Mouse (Mus musculus) layer of hippocampus, postnatal 10 days (tissue): ENCODE measurements around the gene Cyp17a1. TPM values are rescaled to one million over a fixed set of nuclear protein-coding genes. Genes with fewer than 3 reads are reported as not detected.

Source experiments
- DNase-seq, 2 experiments: peaks; one replicate each; pipeline ENCODE4 v3.0.0; 2021; ENCODE audit warnings: low spot score in 2 of 2
- total RNA-seq, 2 experiments: library from RNA; stranded (reverse); gene quantifications; 2 replicates each; pipeline ENCODE4 v1.2.3; 2021

Gene Cyp17a1
- total RNA-seq, 2 experiments from 2014 or later = not detected

DNA sequence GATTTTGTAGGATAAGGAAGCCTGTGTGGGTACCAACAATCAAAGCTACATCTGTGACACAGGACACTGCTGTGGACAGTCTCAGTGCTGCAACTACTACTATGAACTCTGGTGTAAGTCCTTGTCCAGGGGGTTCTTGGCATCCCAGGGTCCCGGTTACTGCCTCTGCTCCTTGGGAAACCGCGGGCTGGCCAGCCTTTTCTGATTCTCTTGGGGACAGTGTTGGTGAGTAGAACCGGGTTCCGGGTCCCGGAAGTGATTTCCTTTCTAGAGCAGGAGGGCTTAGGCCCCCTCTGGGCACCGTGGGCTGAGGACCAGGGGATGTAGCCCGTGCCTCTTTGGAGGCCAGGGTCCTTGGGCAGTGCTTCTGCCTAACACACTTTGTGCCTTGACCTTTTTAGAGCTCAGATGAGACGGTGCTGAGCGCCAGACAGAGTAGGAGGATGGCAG lies 28.6 kb downstream of the Cyp17a1 start:
- no peak for DNase-seq

GRCm38 (mm10) chr19:46643236-46643635 lies 29.7 kb downstream of the Cyp17a1 start:
- DNase-seq = no peak

GRCm38 (mm10) chr19:46642136-46642753 lies 30.7 kb downstream of the Cyp17a1 start:
- DNase-seq = no peak

DNA sequence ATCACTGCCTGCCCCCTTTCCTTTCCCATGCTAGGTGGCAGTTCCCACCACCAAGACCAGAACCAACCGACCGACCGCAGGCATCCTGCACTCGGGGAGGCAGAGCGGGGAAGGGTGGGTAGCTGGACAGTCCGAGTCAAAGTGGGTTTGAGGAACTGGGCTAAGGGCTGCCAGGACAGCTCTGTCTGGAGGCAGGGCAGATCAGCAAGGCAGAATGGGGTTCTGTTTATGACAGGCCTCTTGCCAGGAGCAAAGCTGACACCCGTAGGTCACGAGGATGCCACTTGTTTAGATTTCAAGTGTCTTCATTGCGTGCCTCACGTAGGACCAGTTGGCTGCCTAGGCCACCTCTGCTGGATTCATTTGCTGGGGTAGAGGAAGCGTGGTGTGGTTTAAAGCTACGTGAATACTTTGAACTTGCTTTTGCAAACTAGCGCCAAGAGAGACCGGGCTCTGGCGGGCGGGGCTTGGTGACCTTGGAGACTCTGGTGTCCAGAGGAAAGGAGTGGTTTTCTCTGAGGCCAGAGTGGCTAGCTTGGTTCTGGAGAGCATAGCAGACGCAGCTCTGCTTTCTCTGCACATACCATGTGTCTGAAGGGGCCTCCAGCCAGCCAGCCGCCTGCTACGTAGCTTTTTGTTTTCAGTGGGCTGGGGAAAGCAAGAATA lies 31.4 kb downstream of the Cyp17a1 start:
- peak in 1 of 2 experiments; percentile 39 for DNase-seq

DNA sequence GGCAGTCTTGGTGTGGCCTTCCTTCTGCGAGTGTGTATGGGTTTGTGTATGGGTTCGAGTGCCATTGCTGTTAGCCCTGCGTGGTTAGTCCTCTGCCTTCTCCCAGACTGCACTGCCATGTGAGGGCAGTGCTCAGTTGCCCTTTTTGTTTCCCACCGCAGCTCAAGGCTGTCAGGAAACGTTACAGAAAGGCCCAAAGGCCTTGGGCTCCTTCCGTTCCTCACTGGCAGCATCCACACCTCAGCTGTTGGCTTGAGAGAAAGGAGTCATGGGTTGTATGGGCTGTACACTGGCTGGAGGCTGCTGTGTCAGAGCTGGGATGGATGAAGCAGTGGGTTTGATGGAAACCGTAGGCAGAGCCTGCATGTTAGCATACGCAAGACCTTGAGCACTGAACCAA lies 32.2 kb downstream of the Cyp17a1 start:
- no peak for DNase-seq

GRCm38 (mm10) chr19:46639496-46639895 lies 33.5 kb downstream of the Cyp17a1 start:
- DNase-seq = no peak

GRCm38 (mm10) chr19:46639053-46639452 lies 33.9 kb downstream of the Cyp17a1 start:
- no peak for DNase-seq

DNA sequence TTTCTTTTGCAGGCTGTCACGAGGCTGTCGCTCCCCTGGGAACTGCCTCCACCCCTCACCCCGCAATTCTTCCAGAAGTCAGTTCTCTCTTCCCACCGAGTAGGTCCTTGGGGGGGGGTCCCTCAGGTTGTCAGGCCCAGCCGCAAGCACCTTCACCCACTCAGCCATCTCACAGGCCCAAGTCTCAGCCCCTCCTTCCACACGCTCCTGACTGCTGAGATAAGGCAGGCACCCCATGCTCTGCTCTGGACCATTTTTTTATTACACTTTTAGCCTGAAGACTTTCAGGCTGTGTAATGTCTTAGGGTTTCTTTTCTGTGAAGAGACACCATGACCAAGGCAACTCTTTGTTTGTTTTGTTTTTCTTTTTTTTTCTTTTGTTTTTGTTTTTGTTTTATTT lies 35.4 kb downstream of the Cyp17a1 start:
- DNase-seq = no peak

DNA sequence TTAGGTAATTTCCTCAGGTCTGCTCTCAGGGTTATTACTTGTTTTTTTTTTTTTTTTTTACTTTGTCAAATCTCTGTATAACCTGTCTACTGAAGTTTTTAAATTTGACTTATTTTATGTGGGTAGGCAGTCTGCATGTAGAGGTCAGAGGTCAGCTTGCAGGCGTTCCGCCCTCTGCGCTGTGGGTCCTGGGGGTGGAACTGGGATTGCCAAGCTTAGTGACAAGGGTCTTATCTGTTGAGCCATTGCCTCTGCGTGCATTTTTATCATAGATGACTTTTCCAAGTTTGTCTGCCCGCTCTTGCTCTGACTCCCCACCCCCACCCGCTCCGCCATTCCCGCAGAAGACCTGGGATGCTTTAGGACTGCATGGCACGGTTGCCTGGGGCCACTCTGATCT lies 37.2 kb downstream of the Cyp17a1 start:
- no peak for DNase-seq

GRCm38 (mm10) chr19:46631637-46632036 lies 41.3 kb downstream of the Cyp17a1 start:
- no peak for DNase-seq

DNA sequence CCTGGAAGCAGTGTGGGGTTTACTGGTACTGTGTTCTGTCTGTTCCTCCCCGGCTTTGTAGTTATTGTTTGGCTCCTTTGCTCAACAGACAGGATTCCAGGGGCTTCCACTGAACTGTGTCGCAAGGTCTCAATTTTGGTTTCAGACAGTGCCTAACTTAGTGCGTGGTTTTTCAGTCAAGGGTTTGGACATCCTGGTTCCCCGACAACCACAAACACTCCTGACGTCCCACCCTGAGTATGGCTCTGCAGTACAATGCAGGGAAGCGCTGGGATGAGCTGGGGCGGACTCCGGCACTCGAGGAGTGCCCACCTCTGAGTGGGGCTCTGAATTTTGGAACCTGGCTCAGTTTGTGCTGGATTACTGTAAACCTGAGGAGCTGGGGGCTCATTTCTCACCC lies 43.2 kb downstream of the Cyp17a1 start:
- DNase-seq = no peak

DNA sequence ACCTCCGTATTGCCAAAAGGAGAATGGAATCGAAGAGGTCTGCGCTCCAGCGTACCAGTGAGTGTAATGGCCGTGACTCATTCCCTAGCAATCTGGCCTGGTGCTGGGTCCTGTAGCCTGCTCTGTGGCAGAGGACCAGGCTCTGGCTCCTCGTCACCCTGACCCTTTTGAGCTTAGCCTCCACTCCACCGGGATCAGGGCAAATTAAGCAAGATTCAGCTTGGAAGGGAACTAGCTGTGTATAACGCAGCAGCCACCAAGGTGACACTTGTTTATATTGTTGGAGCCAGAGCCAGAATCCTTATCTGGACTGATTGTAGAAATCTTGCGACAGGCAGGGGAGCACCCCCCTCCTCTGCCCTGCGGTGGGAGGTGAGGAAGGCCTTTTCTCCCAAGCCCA lies 44.6 kb downstream of the Cyp17a1 start:
- DNase-seq = no peak

DNA sequence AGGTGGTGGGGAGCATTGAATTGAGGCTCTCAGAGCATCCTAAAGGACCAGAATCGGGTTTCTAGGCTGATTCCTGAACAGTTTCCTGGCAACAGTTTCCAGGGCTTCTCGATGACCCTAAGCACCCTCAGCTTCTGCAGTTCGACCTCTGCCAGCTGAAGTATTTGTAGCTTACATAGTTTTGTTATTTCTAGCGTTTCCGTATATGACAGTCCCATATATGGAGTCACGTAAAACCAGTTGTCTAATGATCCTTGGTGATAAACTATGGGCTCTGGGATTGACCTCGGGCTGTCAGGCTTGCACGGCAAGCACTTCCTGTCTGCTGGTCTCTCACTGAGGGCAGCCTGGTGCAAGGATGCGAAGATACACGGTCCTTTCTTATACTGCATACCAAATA lies 47.5 kb downstream of the Cyp17a1 start:
- DNase-seq = no peak

DNA sequence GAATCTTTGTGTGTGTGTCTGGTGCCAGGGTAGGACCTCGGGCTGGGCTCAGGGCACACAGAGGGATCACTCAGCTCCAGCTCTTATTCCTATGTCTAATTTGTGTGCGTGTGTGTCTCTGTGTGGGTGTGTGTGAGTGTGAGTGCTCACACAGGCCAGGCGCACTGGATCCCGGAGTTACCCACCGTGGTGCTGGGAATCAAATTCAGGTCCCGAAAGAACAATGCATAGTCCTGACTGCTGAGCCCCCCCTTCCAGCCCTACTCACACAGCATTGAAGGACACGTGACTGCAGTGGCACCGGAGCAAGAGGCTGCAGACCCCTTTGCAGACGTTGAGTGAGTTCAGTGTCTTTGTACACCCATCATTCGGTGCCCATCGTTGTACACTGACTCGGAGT lies 48.0 kb downstream of the Cyp17a1 start:
- DNase-seq = no peak

DNA sequence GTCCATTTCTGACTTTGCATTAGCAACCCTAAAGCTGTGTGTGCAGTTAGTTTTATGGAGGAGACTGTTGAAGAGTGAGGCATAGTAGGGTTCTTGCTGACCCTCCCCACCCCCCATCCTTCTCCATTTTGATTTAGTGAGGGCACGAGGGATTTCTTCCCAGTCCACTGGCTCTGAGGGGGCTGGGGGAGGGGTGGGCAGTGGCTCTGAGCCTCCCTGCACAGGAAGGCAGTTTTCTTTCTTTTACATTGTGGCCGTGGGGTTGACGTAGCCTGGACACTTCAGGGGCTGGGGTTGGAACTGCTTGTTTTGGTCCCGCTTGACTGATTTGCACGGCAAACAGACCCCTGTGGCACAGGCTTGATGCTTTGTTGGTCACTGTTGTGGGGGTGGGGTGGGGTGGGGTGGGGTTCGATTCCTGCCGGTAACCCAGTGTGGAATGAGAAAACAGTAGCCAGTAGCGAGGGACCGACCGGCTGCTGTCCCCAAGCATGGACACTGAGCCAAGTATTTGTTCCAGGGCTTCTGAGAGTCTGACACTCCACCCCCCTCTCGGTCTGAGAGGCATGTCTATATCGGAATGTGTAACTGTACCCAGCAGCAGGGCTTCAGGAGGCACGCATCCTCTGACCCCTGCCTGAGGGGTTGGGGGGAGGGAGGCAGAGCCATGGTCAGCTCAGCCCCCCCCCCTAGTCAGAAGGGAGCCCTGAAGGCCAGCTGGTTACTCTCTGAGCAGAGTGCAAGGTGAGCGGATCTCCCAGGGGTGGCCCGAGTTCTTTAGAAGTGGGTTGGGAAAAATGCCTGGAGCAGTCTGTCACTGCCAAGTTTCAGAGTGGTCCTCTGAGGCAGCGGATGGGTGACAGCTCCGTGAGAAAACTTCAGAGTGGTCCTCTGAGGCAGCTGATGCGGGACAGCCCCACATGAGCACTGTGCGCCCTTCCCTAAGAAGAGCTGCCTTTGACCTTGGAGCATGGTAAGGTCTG lies 48.9 kb downstream of the Cyp17a1 start:
- DNase-seq = no peak

DNA sequence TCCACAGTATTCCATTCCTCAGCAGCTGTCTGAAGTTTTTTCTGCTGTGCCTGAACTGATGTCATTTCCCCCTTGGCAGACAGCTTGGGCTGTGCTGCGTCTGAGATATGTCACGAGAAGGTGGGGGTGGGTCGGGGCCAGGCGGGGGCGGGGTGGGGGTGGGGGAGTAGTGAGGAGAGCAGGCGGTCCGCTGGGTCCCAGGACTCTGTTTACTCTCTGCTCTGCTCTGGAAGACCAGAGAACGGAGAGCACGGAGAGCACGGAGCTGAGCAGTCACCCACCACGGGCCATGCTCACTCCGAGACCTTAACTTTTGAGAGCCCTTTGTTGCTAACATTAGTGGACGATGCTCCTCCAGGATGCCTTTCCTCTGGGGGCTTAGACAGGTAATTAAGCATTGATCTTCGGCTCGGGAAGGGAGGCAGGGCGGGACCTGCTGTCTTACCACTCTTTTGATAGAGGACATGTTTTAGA lies 49.7 kb downstream of the Cyp17a1 start:
- no peak for DNase-seq

GRCm38 (mm10) chr19:46622659-46623193 lies 50.2 kb downstream of the Cyp17a1 start:
- DNase-seq = no peak

DNA sequence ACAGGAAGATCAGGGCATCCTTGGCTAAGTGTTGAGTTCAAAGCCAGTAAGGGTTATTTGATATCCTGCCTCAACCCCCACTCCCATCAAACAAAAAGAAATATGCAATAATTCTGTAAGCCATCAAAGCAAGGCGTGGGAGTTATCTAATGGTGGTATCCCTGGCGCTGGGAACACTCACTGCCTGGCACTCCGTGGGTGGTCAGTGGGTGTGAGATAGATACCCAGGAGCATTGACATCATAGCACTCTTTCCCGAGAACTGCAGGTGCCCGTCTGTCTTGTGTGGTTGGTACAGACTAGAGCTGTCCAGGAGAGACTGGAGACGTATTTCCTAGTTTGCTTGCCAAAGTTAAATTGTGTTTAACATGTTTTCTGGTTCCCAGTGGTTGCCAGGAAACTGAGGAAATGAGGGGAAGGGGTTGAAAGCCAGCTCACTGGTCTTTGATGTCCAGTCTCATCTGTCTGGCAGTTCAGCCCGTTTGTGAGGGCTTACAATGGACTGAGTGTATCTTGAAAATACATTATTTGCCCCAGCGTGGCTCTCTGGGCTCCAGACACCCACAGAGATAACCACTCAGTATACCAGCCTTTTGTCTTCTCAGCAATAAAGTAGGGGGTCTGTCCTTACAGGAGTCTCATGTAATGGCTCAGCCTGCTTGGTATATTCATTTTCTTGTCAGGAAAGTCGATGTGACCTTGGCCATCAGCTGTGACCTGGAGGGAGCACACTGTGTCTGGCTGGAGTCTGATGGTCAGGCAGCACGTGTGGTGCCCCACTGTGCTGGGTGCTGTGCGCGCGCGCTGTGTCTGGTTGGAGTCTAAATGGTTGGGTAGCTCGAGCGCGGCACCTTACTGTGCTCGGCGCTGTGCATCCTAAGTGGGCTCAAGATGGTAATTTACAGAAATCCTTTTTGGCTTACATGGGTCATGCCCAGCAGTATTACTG lies 51.5 kb downstream of the Cyp17a1 start:
- DNase-seq = no peak

GRCm38 (mm10) chr19:46620016-46620808 lies 52.8 kb downstream of the Cyp17a1 start:
- DNase-seq = no peak

DNA sequence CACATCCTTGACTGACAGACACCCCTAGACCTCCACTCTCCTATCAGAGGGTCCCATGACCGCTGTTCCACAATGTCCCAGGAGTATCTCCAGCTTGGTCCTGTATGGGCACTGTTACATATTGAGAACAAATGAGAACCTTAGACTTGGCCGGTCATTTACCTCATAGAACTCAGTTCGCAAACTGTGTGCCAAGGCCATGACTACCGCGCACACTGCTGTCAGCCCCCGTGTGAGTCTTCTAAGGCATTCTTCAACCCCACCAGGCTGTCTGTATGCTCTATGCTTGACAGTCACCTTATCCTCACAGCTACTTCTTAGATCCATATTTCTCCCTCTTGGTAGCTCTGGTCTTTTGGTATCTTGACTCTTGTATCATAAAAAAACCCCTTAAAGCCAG lies 53.5 kb downstream of the Cyp17a1 start:
- DNase-seq = no peak
